Mouse (Mus musculus): ENCODE results near the gene Hist1h4i.

DNA sequence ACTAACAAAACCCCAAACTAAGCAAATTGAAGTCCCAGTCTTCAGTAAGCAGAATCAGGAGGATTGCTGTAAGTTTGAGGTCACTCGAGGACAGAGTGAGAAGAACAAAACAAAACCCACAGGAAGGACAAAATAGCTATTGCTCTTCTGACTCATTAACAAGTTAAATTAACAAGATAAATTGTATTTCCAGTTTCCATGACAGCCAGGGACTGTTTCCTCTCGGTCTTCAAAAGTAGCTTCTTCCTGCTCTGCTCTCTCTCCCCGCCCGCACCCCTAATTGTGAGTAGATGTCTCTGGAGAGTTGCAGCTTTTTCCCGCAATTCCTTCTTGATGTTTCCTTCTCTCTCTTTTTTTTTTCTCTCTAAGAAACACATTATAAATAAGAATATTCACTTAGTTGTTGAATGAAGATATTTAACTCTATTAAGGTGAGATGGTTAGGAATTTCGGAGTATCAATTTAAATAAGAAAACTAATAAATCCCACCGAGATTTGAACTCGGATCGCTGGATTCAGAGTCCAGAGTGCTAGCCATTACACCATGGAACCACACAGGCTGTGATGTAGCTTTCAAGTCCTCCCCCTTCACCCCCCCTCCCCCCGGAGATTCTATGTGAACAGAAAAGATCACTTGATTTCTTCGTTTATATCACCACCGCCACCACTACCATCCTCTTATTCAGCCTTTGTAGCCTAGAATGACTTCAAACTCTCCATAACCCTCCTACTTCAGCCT lies 44.9 kb downstream of the Hist1h4i start:
- TF ChIP-seq EP300 (IDR thresholded peaks at IDR 0.05; ENCODE audit: low read depth) (no peak), CTCF (IDR thresholded peaks at IDR 0.05; ENCODE audit: low read depth) (no peak)

Data from liver, embryonic 14.5 days (tissue).